Comparison of ENCODE assay signal across 13 mouse cellular contexts in genomic region chr12:60352138-60352537, GRCm38 (mm10).
"Had no signal": no experiment of that assay in that cellular context is flagged by ENCODE, and none has a peak within 500 bp of the region (broad histone marks: within the 10 kb centered on the region; RNA-seq: fewer than 3 reads in every experiment).

No protein-coding gene starts in this region.

- H3K9ac ChIP-seq: midbrain, embryonic 13.5 days; neural tube, embryonic 12.5 days had no signal

- H3K36me3 ChIP-seq: limb, embryonic 10.5 days; midbrain, embryonic 13.5 days; neural tube, embryonic 12.5 days had no signal

- DNase-seq: kidney, adult 18-20 months; kidney, postnatal 10 days; kidney, postnatal 4 days; lung, postnatal 10 days; thymus, adult 18-20 months; thymus, postnatal 25 days had no signal

- H3K4me1 ChIP-seq: limb, embryonic 10.5 days; midbrain, embryonic 13.5 days; neural tube, embryonic 12.5 days had no signal

- H3K27me3 ChIP-seq: midbrain, embryonic 13.5 days; neural tube, embryonic 12.5 days had no signal

- H3K27ac ChIP-seq: layer of hippocampus, adult 2 months; left cerebral cortex, adult 2 months; limb, embryonic 10.5 days; midbrain, embryonic 13.5 days; neural tube, embryonic 12.5 days; stomach, postnatal 0 days had no signal

- H3K4me3 ChIP-seq: layer of hippocampus, adult 2 months; left cerebral cortex, adult 2 months; limb, embryonic 10.5 days; midbrain, embryonic 13.5 days; neural tube, embryonic 12.5 days had no signal

- H3K4me2 ChIP-seq: liver, embryonic 11.5 days; midbrain, embryonic 13.5 days; neural tube, embryonic 12.5 days had no signal

- H3K9me3 ChIP-seq: limb, embryonic 10.5 days; midbrain, embryonic 13.5 days; neural tube, embryonic 12.5 days had no signal

- ATAC-seq: midbrain, embryonic 13.5 days had no signal
